ENCODE assay signal across 7 mouse cellular contexts in genomic region chr11:59228122-59228953, GRCm38 (mm10). TPM values are rescaled to one million over a fixed set of nuclear protein-coding genes. Genes with fewer than 3 reads are reported as not detected.
DNase-seq lines count a peak whose midpoint lies in the region; ATAC-seq lines count a peak whose summit lies in the region.

Gene Arf1, minus strand, starts transcription at chr11:59228270.

- H3K9ac ChIP-seq in embryonic facial prominence, embryonic 11.5 days (replicated peaks; ENCODE audit: low read length): peak within 1 kb of the TSS; percentile 95
- H3K9ac ChIP-seq in limb, embryonic 11.5 days (ENCODE audit: low read length): peak within 1 kb of the TSS; percentile 85
- peak within 1 kb of the TSS; percentile 76 for H3K9ac ChIP-seq in midbrain, embryonic 14.5 days (replicated peaks; ENCODE audit: low read length)

- peak within 1 kb of the TSS; percentile 97 for H3K4me3 ChIP-seq in embryonic facial prominence, embryonic 11.5 days (ENCODE audit: low read depth, low read length)
- H3K4me3 ChIP-seq in limb, embryonic 11.5 days (ENCODE audit: low read depth, low read length): peak within 1 kb of the TSS; percentile 68
- H3K4me3 ChIP-seq in midbrain, embryonic 14.5 days (replicated peaks; ENCODE audit: low read depth, low read length): peak within 1 kb of the TSS; percentile 73

- H3K36me3 ChIP-seq in embryonic facial prominence, embryonic 11.5 days (replicated peaks; ENCODE audit: control insufficient read depth, insufficient read depth, low read depth, low read length): no peaks in the 10 kb centered on the region
- H3K36me3 ChIP-seq in limb, embryonic 11.5 days (ENCODE audit: control insufficient read depth, insufficient read depth, low read length): no peaks in the 10 kb centered on the region
- H3K36me3 ChIP-seq in midbrain, embryonic 14.5 days (ENCODE audit: control insufficient read depth, insufficient read depth, low read length): 0 out of 2 replicates have a peak, but pooled peaks cover 6% of the 10 kb centered on the region

- WGBS in embryonic facial prominence, embryonic 11.5 days: 4% methylated on average over 59 of the region's 59 CpGs
- WGBS in limb, embryonic 11.5 days: 5% methylated on average over 58 of the region's 59 CpGs
- WGBS in midbrain, embryonic 14.5 days: 5% methylated on average over 59 of the region's 59 CpGs

- DNase-seq in adrenal gland, postnatal 14 days: peak; percentile 98
- peak; percentile 98 for DNase-seq in embryonic facial prominence, embryonic 11.5 days (ENCODE audit: low spot score)
- peak; percentile 100 for DNase-seq in heart, adult 11 months
- peak; percentile 98 for DNase-seq in kidney, adult 18-20 months
- DNase-seq in limb, embryonic 11.5 days (ENCODE audit: low spot score): peak; percentile 97
- DNase-seq in midbrain, embryonic 14.5 days: peak; percentile 99
- DNase-seq in spleen, adult 18-20 months: peak; percentile 95 to 98

- no peaks in the 10 kb centered on the region for H3K27me3 ChIP-seq in embryonic facial prominence, embryonic 11.5 days (ENCODE audit: control insufficient read depth, insufficient read depth, low read length)
- H3K27me3 ChIP-seq in limb, embryonic 11.5 days (ENCODE audit: control insufficient read depth, insufficient read depth, low read length): no peaks in the 10 kb centered on the region
- H3K27me3 ChIP-seq in midbrain, embryonic 14.5 days (ENCODE audit: control insufficient read depth, insufficient read depth, low read length): no peaks in the 10 kb centered on the region

- ATAC-seq in embryonic facial prominence, embryonic 11.5 days (replicated peaks; ENCODE audit: insufficient number of reproducible peaks, low FRiP score, low TSS enrichment, low read depth): peak; percentile 94
- peak; percentile 91 for ATAC-seq in limb, embryonic 11.5 days (ENCODE audit: insufficient number of reproducible peaks, low FRiP score, low TSS enrichment, low read depth)
- ATAC-seq in midbrain, embryonic 14.5 days (ENCODE audit: low FRiP score, low TSS enrichment): peak; percentile 95

- peak within 1 kb of the TSS; percentile 86 for H3K4me2 ChIP-seq in embryonic facial prominence, embryonic 11.5 days (ENCODE audit: low read depth, low read length)
- peak within 1 kb of the TSS; percentile 73 for H3K4me2 ChIP-seq in limb, embryonic 11.5 days (ENCODE audit: low read depth, severe bottlenecking)
- H3K4me2 ChIP-seq in midbrain, embryonic 14.5 days (ENCODE audit: low read length): peak within 1 kb of the TSS; percentile 96

- H3K27ac ChIP-seq in embryonic facial prominence, embryonic 11.5 days (replicated peaks; ENCODE audit: low read depth, low read length): peak within 1 kb of the TSS; percentile 84
- peak within 1 kb of the TSS; percentile 85 for H3K27ac ChIP-seq in limb, embryonic 11.5 days (replicated peaks; ENCODE audit: low read depth, low read length)
- H3K27ac ChIP-seq in midbrain, embryonic 14.5 days (replicated peaks; ENCODE audit: low read depth, low read length): peak within 1 kb of the TSS; percentile 92

- no peaks in the 10 kb centered on the region for H3K9me3 ChIP-seq in embryonic facial prominence, embryonic 11.5 days (replicated peaks; ENCODE audit: control insufficient read depth, low read length)
- no peaks in the 10 kb centered on the region for H3K9me3 ChIP-seq in limb, embryonic 11.5 days (ENCODE audit: control insufficient read depth, low read length)
- no peaks in the 10 kb centered on the region for H3K9me3 ChIP-seq in midbrain, embryonic 14.5 days (ENCODE audit: control insufficient read depth, low read length)

- H3K4me1 ChIP-seq in embryonic facial prominence, embryonic 11.5 days (ENCODE audit: control insufficient read depth, insufficient read depth, low read length): peaks cover 7% of the 10 kb centered on the region
- H3K4me1 ChIP-seq in limb, embryonic 11.5 days (ENCODE audit: control insufficient read depth, insufficient read depth, low read length): peaks cover 20% of the 10 kb centered on the region
- peaks cover 27% of the 10 kb centered on the region for H3K4me1 ChIP-seq in midbrain, embryonic 14.5 days (ENCODE audit: control insufficient read depth, insufficient read depth, low read length)

RNA-seq across cellular contexts. Expression of gene Arf1, which starts in this region (rescaled TPM):
- 354 and 382 TPM in 2 replicates for total RNA-seq in adrenal gland, postnatal 14 days (2021)
- 626 and 650 TPM in 2 replicates for polyA plus RNA-seq in embryonic facial prominence, embryonic 11.5 days (2014; fragmentation: Nextera tagmentation; extraction: Ambion mirVana)
- polyA plus RNA-seq in limb, embryonic 11.5 days (2014; fragmentation: Nextera tagmentation; extraction: Ambion mirVana): 647 and 649 TPM in 2 replicates
- polyA plus RNA-seq in midbrain, embryonic 14.5 days (2014; fragmentation: Nextera tagmentation; extraction: Ambion mirVana): 594 and 613 TPM in 2 replicates

Comparison
In these comparisons a context has a peak if more than half of its experiments do, and no peak if none do; other contexts are left out.
1. Peak in every context shown above with its lines: DNase-seq, ATAC-seq, H3K4me3 ChIP-seq and H3K27ac ChIP-seq.